Mouse (Mus musculus) frontal cortex, postnatal 25 days (tissue): ENCODE measurements around the gene Ccdc9.
"Not testable (repeated sequence)": the region's sequence is repeated elsewhere in the genome, so short reads cannot be mapped to it uniquely, and the experiment has no call there.

Source experiments
- DNase-seq, 2 experiments: peaks; one replicate each; pipeline ENCODE4 v3.0.0; 2022; ENCODE audit warnings: low spot score in 2 of 2

Ccdc9 gene

GRCm38 (mm10) chr7:16271139-16271538 is 15.5 kb downstream of the Ccdc9 start:
- DNase-seq, result no peak

- DNase-seq, result not testable (repeated sequence)
These were observed 20.0 kb downstream of the Ccdc9 start for GRCm38 (mm10) chr7:16266593-16266992.

GRCm38 (mm10) chr7:16265856-16266255 is 20.7 kb downstream of the Ccdc9 start:
- DNase-seq, result no peak

- no peak for DNase-seq
These were observed 22.8 kb downstream of the Ccdc9 start for GRCm38 (mm10) chr7:16263843-16264242.

GRCm38 (mm10) chr7:16263015-16263787 is 23.4 kb downstream of the Ccdc9 start:
- peak; percentile 73 to 75 for DNase-seq

- DNase-seq, result no peak
These were observed 25.5 kb downstream of the Ccdc9 start for GRCm38 (mm10) chr7:16261097-16261496.

GRCm38 (mm10) chr7:16259110-16259590 is 27.4 kb downstream of the Ccdc9 start, which contains the start of gene C5ar1:
C5ar1 (minus strand) TSS chr7:16259540.
- DNase-seq, result no peak

- no peak for DNase-seq
These were observed 28.8 kb downstream of the Ccdc9 start for GRCm38 (mm10) chr7:16257830-16258229.

- not testable (repeated sequence) for DNase-seq
These were observed 30.6 kb downstream of the Ccdc9 start for GRCm38 (mm10) chr7:16255963-16256362.

GRCm38 (mm10) chr7:16254195-16254594 is 32.4 kb downstream of the Ccdc9 start:
- DNase-seq, result no peak

GRCm38 (mm10) chr7:16250687-16251086 is 35.9 kb downstream of the Ccdc9 start:
- no peak for DNase-seq

GRCm38 (mm10) chr7:16245958-16246357 is 40.6 kb downstream of the Ccdc9 start:
- no peak for DNase-seq

- DNase-seq, result no peak
These were observed 42.5 kb downstream of the Ccdc9 start, which contains the start of gene C5ar2 for GRCm38 (mm10) chr7:16244067-16244466. C5ar2 (minus strand) TSS chr7:16244154.

GRCm38 (mm10) chr7:16242198-16242597 is 44.4 kb downstream of the Ccdc9 start:
- DNase-seq, result no peak

GRCm38 (mm10) chr7:16241787-16242186 is 44.8 kb downstream of the Ccdc9 start:
- no peak for DNase-seq

GRCm38 (mm10) chr7:16240978-16241303 is 45.7 kb downstream of the Ccdc9 start:
- no peak for DNase-seq

- no peak for DNase-seq
These were observed 46.2 kb downstream of the Ccdc9 start for GRCm38 (mm10) chr7:16240281-16240977.

- DNase-seq, result no peak
These were observed 47.0 kb downstream of the Ccdc9 start for GRCm38 (mm10) chr7:16239554-16239997.

- no peak for DNase-seq
These were observed 56.7 kb downstream of the Ccdc9 start for GRCm38 (mm10) chr7:16229869-16230268.
